Mouse (Mus musculus) limb, embryonic 13.5 days (tissue): ENCODE data around the gene Syn3. TPM values are rescaled to one million over a fixed set of nuclear protein-coding genes. Genes with fewer than 3 reads are reported as not detected.

Experiments used
- ATAC-seq: fragments of 200-750 bp; cut with Nextera tagmentation; 2 replicates; pipeline ENCODE4 v1.8.0; 2017; ENCODE audit warnings: low read depth, moderate number of reproducible peaks, moderate TSS enrichment; ENCODE audit not compliant: low FRiP score
- H3K27ac ChIP-seq: fragments of 300-500 bp; sonication (generic); 2 replicates; pipeline ENCODE4 v1.5.1; 2015; ENCODE audit warnings: inconsistent platforms, mild to moderate bottlenecking, moderate library complexity
- H3K27me3 ChIP-seq: fragments of 300-500 bp; sonication (generic); 2 replicates; pipeline ENCODE4 v1.6.1; 2015; ENCODE audit warnings: mild to moderate bottlenecking, inconsistent platforms
- H3K36me3 ChIP-seq: fragments of 300-500 bp; sonication (generic); 2 replicates; pipeline ENCODE4 v1.6.1; 2015; ENCODE audit warnings: inconsistent platforms, mild to moderate bottlenecking, moderate library complexity
- H3K4me1 ChIP-seq: fragments of 300-500 bp; sonication (generic); 2 replicates; pipeline ENCODE4 v1.6.1; 2015; ENCODE audit warnings: inconsistent platforms
- H3K4me2 ChIP-seq: fragments of 300-500 bp; sonication (generic); replicated peaks from 2 replicates; pipeline ENCODE4 v1.6.1; 2015; ENCODE audit warnings: inconsistent platforms, mild to moderate bottlenecking, moderate library complexity
- H3K4me3 ChIP-seq: fragments of 300-500 bp; sonication (generic); 2 replicates; pipeline ENCODE4 v1.5.1; 2015; ENCODE audit warnings: moderate library complexity, mild to moderate bottlenecking, inconsistent platforms
- H3K9ac ChIP-seq: fragments of 300-500 bp; sonication (generic); 2 replicates; pipeline ENCODE4 v1.6.1; 2015; ENCODE audit warnings: mild to moderate bottlenecking, inconsistent platforms
- H3K9me3 ChIP-seq: fragments of 300-500 bp; sonication (generic); 2 replicates; pipeline ENCODE4 v1.6.1; 2016; ENCODE audit warnings: inconsistent platforms
- WGBS: fragments of 180-500 bp; shearing (Covaris S2); methylation state at CpG from one replicate; pipeline ENCODE4 v1.1.7; 2015; 5-methylcytosine and 5-hydroxymethylcytosine counted together
- polyA plus RNA-seq: library from polyadenylated mRNA; unstranded; fragments of >200 nt; fragmentation: Nextera tagmentation; extraction: Ambion mirVana; gene quantifications from 2 replicates; pipeline ENCODE4 v1.2.1, GENCODE M21; 2015

The Syn3 gene
- polyA plus RNA-seq, 1 experiment from 2014 or later = 3.1 TPM

- H3K4me1 ChIP-seq = peaks cover 4% of the 10 kb centered on the region; the same call in 1 of the 2 replicates
- no peak for ATAC-seq
- peaks cover 6% of the 10 kb centered on the region; the same call in 1 of the 2 replicates for H3K9me3 ChIP-seq
- no peaks in the 10 kb centered on the region for H3K36me3 ChIP-seq
- no peak overlapping the region for H3K9ac ChIP-seq
- WGBS = 78% methylated on average over 4 of the region's 4 CpGs
- no peak overlapping the region for H3K4me3 ChIP-seq
- H3K27me3 ChIP-seq = no peaks in the 10 kb centered on the region
- no peak overlapping the region for H3K4me2 ChIP-seq
- H3K27ac ChIP-seq = no peak overlapping the region
These were observed 424.6 kb downstream of the Syn3 start for GRCm38 (mm10) chr10:86074134-86074533.

GRCm38 (mm10) chr10:86070751-86071150, 427.9 kb downstream of the Syn3 start:
- H3K27ac ChIP-seq = no peak overlapping the region
- 83% methylated on average over 3 of the region's 3 CpGs for WGBS
- no peak for ATAC-seq

GRCm38 (mm10) chr10:86069341-86069740, 429.4 kb downstream of the Syn3 start:
- H3K9me3 ChIP-seq = peaks cover 6% of the 10 kb centered on the region; the same call in 1 of the 2 replicates
- 0 out of 2 replicates have a peak, but pooled peaks have one; percentile 8 for ATAC-seq

More at GRCm38 (mm10) chr10:86070751-86071150, 427.9 kb downstream of the Syn3 start:
- no peaks in the 10 kb centered on the region for H3K27me3 ChIP-seq
- no peaks in the 10 kb centered on the region for H3K36me3 ChIP-seq
- no peak overlapping the region for H3K4me3 ChIP-seq
- H3K4me2 ChIP-seq = no peak overlapping the region
- peaks cover 17% of the 10 kb centered on the region for H3K4me1 ChIP-seq
- peaks cover 6% of the 10 kb centered on the region; the same call in 1 of the 2 replicates for H3K9me3 ChIP-seq
- H3K9ac ChIP-seq = no peak overlapping the region

GRCm38 (mm10) chr10:86067911-86068310, 430.8 kb downstream of the Syn3 start:
- Histone ChIP-seq H3K9ac (no peak overlapping the region), H3K9me3 (no peaks in the 10 kb centered on the region), H3K4me1 (peaks cover 20% of the 10 kb centered on the region), H3K4me2 (no peak overlapping the region), H3K4me3 (no peak overlapping the region), H3K36me3 (no peaks in the 10 kb centered on the region), H3K27me3 (no peaks in the 10 kb centered on the region), H3K27ac (no peak overlapping the region)
- no peak for ATAC-seq
- WGBS = 27% methylated on average over 10 of the region's 10 CpGs

More at GRCm38 (mm10) chr10:86069341-86069740, 429.4 kb downstream of the Syn3 start:
- Histone ChIP-seq H3K4me3 (no peak overlapping the region), H3K4me2 (no peak overlapping the region), H3K9ac (no peak overlapping the region), H3K4me1 (peaks cover 20% of the 10 kb centered on the region), H3K27ac (no peak overlapping the region), H3K36me3 (no peaks in the 10 kb centered on the region), H3K27me3 (no peaks in the 10 kb centered on the region)
- WGBS = 44% methylated on average over 3 of the region's 3 CpGs

- Histone ChIP-seq H3K27ac (no peak overlapping the region), H3K4me1 (peaks cover 20% of the 10 kb centered on the region), H3K4me2 (no peak overlapping the region), H3K36me3 (no peaks in the 10 kb centered on the region), H3K27me3 (no peaks in the 10 kb centered on the region), H3K9me3 (0 out of 2 replicates have a peak, but pooled peaks cover 7% of the 10 kb centered on the region), H3K9ac (no peak overlapping the region), H3K4me3 (no peak overlapping the region)
- no peak for ATAC-seq
- WGBS = 86% methylated on average over 5 of the region's 5 CpGs
These were observed 432.0 kb downstream of the Syn3 start for GRCm38 (mm10) chr10:86066651-86067050.

GRCm38 (mm10) chr10:86065661-86066060, 433.0 kb downstream of the Syn3 start:
- peaks cover 20% of the 10 kb centered on the region for H3K4me1 ChIP-seq
- no peak overlapping the region for H3K27ac ChIP-seq
- H3K36me3 ChIP-seq = no peaks in the 10 kb centered on the region
- H3K9ac ChIP-seq = no peak overlapping the region
- no peak for ATAC-seq
- H3K27me3 ChIP-seq = no peaks in the 10 kb centered on the region
- H3K4me2 ChIP-seq = no peak overlapping the region
- 71% methylated on average over 1 of the region's 1 CpGs for WGBS
- 0 out of 2 replicates have a peak, but pooled peaks cover 9% of the 10 kb centered on the region for H3K9me3 ChIP-seq
- no peak overlapping the region for H3K4me3 ChIP-seq

- 5% methylated on average over 4 of the region's 4 CpGs for WGBS
- Histone ChIP-seq H3K27me3 (no peaks in the 10 kb centered on the region), H3K36me3 (no peaks in the 10 kb centered on the region), H3K4me3 (no peak overlapping the region), H3K4me1 (peaks cover 20% of the 10 kb centered on the region), H3K9me3 (0 out of 2 replicates have a peak, but pooled peaks cover 9% of the 10 kb centered on the region), H3K27ac (no peak overlapping the region), H3K4me2 (no peak overlapping the region), H3K9ac (no peak overlapping the region)
- ATAC-seq = peak; percentile 83
These were observed 433.8 kb downstream of the Syn3 start for GRCm38 (mm10) chr10:86064937-86065336.

- ATAC-seq = no peak
- 94% methylated on average over 8 of the region's 8 CpGs for WGBS
- Histone ChIP-seq H3K27me3 (no peaks in the 10 kb centered on the region), H3K4me3 (no peak overlapping the region), H3K9me3 (0 out of 2 replicates have a peak, but pooled peaks cover 9% of the 10 kb centered on the region), H3K4me2 (no peak overlapping the region), H3K27ac (no peak overlapping the region), H3K36me3 (no peaks in the 10 kb centered on the region), H3K4me1 (peaks cover 11% of the 10 kb centered on the region), H3K9ac (no peak overlapping the region)
These were observed 435.7 kb downstream of the Syn3 start for GRCm38 (mm10) chr10:86063018-86063384.

GRCm38 (mm10) chr10:86062261-86063017, 436.3 kb downstream of the Syn3 start:
- no peak for ATAC-seq

GRCm38 (mm10) chr10:86060267-86060666, 438.4 kb downstream of the Syn3 start:
- H3K4me2 ChIP-seq = no peak overlapping the region
- H3K27ac ChIP-seq = no peak overlapping the region
- no peak overlapping the region for H3K4me3 ChIP-seq
- H3K36me3 ChIP-seq = peaks cover 6% of the 10 kb centered on the region
- H3K4me1 ChIP-seq = peaks cover 7% of the 10 kb centered on the region; the same call in 1 of the 2 replicates
- ATAC-seq = no peak
- H3K27me3 ChIP-seq = no peaks in the 10 kb centered on the region
- 72% methylated on average over 3 of the region's 3 CpGs for WGBS
- peaks cover 17% of the 10 kb centered on the region; the same call in 1 of the 2 replicates for H3K9me3 ChIP-seq
- H3K9ac ChIP-seq = no peak overlapping the region

More at GRCm38 (mm10) chr10:86062261-86063017, 436.3 kb downstream of the Syn3 start:
- no peak overlapping the region for H3K27ac ChIP-seq
- no peaks in the 10 kb centered on the region for H3K36me3 ChIP-seq
- no peaks in the 10 kb centered on the region for H3K27me3 ChIP-seq
- 0 out of 2 replicates have a peak, but pooled peaks cover 9% of the 10 kb centered on the region for H3K9me3 ChIP-seq
- no peak overlapping the region for H3K4me3 ChIP-seq
- WGBS = 60% methylated on average over 5 of the region's 5 CpGs
- peaks cover 7% of the 10 kb centered on the region; the same call in 1 of the 2 replicates for H3K4me1 ChIP-seq
- no peak overlapping the region for H3K9ac ChIP-seq
- no peak overlapping the region for H3K4me2 ChIP-seq

GRCm38 (mm10) chr10:86057712-86058111, 441.0 kb downstream of the Syn3 start:
- Histone ChIP-seq H3K27me3 (no peaks in the 10 kb centered on the region), H3K4me3 (no peak overlapping the region), H3K4me1 (peaks cover 4% of the 10 kb centered on the region; the same call in 1 of the 2 replicates), H3K4me2 (no peak overlapping the region), H3K9ac (no peak overlapping the region), H3K36me3 (peaks cover 12% of the 10 kb centered on the region), H3K27ac (no peak overlapping the region), H3K9me3 (peaks cover 17% of the 10 kb centered on the region; the same call in 1 of the 2 replicates)
- 64% methylated on average over 2 of the region's 2 CpGs for WGBS
- ATAC-seq = no peak

- H3K9me3 ChIP-seq = peaks cover 16% of the 10 kb centered on the region; the same call in 1 of the 2 replicates
- peaks cover 12% of the 10 kb centered on the region for H3K36me3 ChIP-seq
- H3K4me3 ChIP-seq = no peak overlapping the region
- 86% methylated on average over 11 of the region's 11 CpGs for WGBS
- H3K4me1 ChIP-seq = peaks cover 4% of the 10 kb centered on the region; the same call in 1 of the 2 replicates
- H3K4me2 ChIP-seq = no peak overlapping the region
- no peak overlapping the region for H3K27ac ChIP-seq
- ATAC-seq = no peak
- H3K27me3 ChIP-seq = no peaks in the 10 kb centered on the region
- H3K9ac ChIP-seq = no peak overlapping the region
These were observed 441.4 kb downstream of the Syn3 start for GRCm38 (mm10) chr10:86057286-86057685.
